Mouse (Mus musculus): ENCODE measurements around the gene Vcl. TPM values are rescaled to one million over a fixed set of nuclear protein-coding genes. Genes with fewer than 3 reads are reported as not detected.
A peak's percentile ranks its signal among the peaks of the same experiment; 100 is the strongest.

Gene Vcl
- polyA plus RNA-seq, 1 experiment: 14.7 TPM

GRCm38 (mm10) chr14:20924071-20924789, 5.0 kb upstream of the Vcl start:
- no peak for DNase-seq
- Histone ChIP-seq H3K4me1 (replicated peaks; ENCODE audit: control insufficient read depth, insufficient read depth, low read length) (no peaks in the 10 kb centered on the region), H3K27ac (ENCODE audit: control insufficient read depth, insufficient read depth, low read length) (no peak overlapping the region), H3K4me3 (ENCODE audit: control insufficient read depth, insufficient read depth, low read length) (no peak overlapping the region), H3K27me3 (ENCODE audit: control insufficient read depth, insufficient read depth, low read length) (no peaks in the 10 kb centered on the region), H3K36me3 (ENCODE audit: control insufficient read depth, insufficient read depth, low read length) (no peaks in the 10 kb centered on the region)
- TF ChIP-seq POLR2A (IDR thresholded peaks at IDR 0.05; ENCODE audit: control insufficient read depth, extremely low read depth, insufficient read depth, low read length, poor library complexity) (no peak), CTCF (IDR thresholded peaks at IDR 0.05; ENCODE audit: borderline replicate concordance, control insufficient read depth, extremely low read depth, insufficient read depth, low read length, poor library complexity) (no peak)
- WGBS: 31% methylated on average over 5 of the region's 5 CpGs

DNA sequence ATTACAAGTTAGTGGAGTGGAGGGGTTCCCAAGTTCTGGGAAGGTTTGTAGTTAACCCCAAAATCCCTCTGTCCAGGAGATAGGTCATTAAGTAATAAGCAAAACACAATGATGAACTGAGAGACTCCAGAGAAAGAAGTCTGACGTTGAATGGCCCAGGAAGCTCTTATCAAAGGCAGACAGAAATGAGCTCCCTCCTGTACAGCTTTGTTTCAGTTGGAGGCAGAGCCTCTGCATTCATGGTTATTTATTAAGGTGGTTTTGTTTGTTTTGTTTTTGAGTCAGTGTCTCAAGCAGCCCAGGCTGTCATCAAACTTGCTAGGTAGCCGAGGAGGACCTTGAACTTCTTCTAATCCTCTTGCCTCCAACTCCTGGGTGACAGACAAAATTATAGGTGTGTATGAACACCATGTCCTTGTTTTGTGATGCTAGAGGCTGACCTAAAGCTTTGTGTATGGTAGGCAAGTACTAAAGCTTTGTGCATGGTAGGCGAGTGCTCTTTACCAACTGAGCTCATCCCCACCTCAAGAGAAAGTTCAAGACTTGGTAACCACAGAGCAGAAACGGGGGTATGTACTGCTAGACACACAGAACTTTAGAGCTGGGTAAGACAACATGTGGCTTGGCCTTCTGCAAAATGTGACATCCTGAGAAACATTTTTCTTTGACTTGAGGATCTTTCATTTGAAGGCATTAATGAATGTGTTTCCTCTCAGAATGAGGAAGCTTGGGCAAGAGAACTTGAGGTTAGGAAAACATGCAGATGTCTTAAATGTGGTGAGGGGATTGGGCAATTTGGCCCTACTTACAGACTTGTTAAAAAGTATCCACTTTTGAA, 1.5 kb upstream of the Vcl start:
- Histone ChIP-seq H3K4me1 (replicated peaks; ENCODE audit: control insufficient read depth, insufficient read depth, low read length) (peaks cover 10% of the 10 kb centered on the region; the same call in 1 of the 2 replicates), H3K4me3 (ENCODE audit: control insufficient read depth, insufficient read depth, low read length) (no peak overlapping the region), H3K27ac (ENCODE audit: control insufficient read depth, insufficient read depth, low read length) (no peak overlapping the region), H3K36me3 (ENCODE audit: control insufficient read depth, insufficient read depth, low read length) (no peaks in the 10 kb centered on the region), H3K27me3 (ENCODE audit: control insufficient read depth, insufficient read depth, low read length) (no peaks in the 10 kb centered on the region)
- 53% methylated on average over 4 of the region's 4 CpGs for WGBS
- TF ChIP-seq CTCF (IDR thresholded peaks at IDR 0.05; ENCODE audit: borderline replicate concordance, control insufficient read depth, extremely low read depth, insufficient read depth, low read length, poor library complexity): no peak
- no peak for TF ChIP-seq POLR2A (IDR thresholded peaks at IDR 0.05; ENCODE audit: control insufficient read depth, extremely low read depth, insufficient read depth, low read length, poor library complexity)
- no peak for DNase-seq

DNA sequence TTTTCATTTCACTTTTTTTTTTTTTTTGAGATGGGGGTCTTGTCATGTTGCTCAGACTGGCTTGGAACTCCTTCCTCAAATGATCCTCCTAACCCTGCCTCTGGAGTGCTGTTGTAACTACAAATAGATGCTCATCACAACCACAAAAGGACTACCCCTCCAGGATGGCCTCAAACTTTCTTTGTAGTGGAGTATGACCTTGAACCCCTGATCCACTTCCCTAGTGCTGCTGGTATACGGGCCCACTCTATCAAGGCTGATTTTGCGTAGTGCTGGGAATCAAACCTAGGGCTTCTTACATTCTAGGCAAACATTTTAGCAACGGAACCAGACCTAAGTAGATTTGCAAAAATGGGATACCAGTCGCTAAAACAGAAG, 901 bp upstream of the Vcl start:
- peaks cover 10% of the 10 kb centered on the region; the same call in 1 of the 2 replicates for H3K4me1 ChIP-seq (replicated peaks; ENCODE audit: control insufficient read depth, insufficient read depth, low read length)
- no peak for DNase-seq
- no peak overlapping the region for H3K27ac ChIP-seq (ENCODE audit: control insufficient read depth, insufficient read depth, low read length)
- no peaks in the 10 kb centered on the region for H3K36me3 ChIP-seq (ENCODE audit: control insufficient read depth, insufficient read depth, low read length)
- TF ChIP-seq CTCF (IDR thresholded peaks at IDR 0.05; ENCODE audit: borderline replicate concordance, control insufficient read depth, extremely low read depth, insufficient read depth, low read length, poor library complexity) (no peak), POLR2A (IDR thresholded peaks at IDR 0.05; ENCODE audit: control insufficient read depth, extremely low read depth, insufficient read depth, low read length, poor library complexity) (no peak)
- no peaks in the 10 kb centered on the region for H3K27me3 ChIP-seq (ENCODE audit: control insufficient read depth, insufficient read depth, low read length)
- no peak overlapping the region for H3K4me3 ChIP-seq (ENCODE audit: control insufficient read depth, insufficient read depth, low read length)
- 15% methylated on average over 4 of the region's 4 CpGs for WGBS

DNA sequence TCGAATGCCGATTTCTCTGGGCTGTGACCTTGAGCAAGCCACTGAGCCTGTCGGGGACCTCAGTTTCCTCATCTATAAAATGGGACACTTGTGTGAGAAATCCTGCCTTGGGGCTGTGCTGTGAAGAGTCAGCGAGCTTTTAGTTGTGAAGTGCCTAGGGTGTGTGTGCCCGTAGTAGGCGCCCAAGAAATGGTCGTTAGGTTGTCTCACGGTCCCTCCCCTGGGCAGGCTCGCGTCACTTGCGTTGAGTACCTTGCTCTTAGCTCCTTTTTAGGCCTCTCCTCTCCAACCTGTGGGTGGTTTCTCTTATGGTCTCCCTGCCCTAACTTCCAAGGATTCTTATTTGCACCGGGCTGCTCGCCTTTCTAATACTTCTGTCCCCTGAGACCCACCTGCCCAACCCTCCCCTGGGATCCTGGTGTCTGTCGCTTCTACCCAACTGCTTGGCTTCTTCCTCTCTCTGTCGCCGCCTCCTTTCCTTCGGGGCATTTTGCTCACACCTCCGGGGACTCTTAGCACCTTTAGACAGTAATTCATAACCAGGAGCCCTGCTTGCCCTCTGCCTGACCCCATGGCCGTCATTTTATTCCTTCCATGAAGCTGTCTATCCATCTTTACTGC, 726 bp downstream of the Vcl start:
- H3K36me3 ChIP-seq (ENCODE audit: control insufficient read depth, insufficient read depth, low read length): no peaks in the 10 kb centered on the region
- peak overlapping the region; percentile 90 for H3K4me3 ChIP-seq (ENCODE audit: control insufficient read depth, insufficient read depth, low read length)
- H3K4me1 ChIP-seq (replicated peaks; ENCODE audit: control insufficient read depth, insufficient read depth, low read length): peaks cover 10% of the 10 kb centered on the region; the same call in 1 of the 2 replicates
- TF ChIP-seq POLR2A (IDR thresholded peaks at IDR 0.05; ENCODE audit: control insufficient read depth, extremely low read depth, insufficient read depth, low read length, poor library complexity) (no peak), CTCF (IDR thresholded peaks at IDR 0.05; ENCODE audit: borderline replicate concordance, control insufficient read depth, extremely low read depth, insufficient read depth, low read length, poor library complexity) (no peak)
- H3K27ac ChIP-seq (ENCODE audit: control insufficient read depth, insufficient read depth, low read length): no peak overlapping the region
- no peaks in the 10 kb centered on the region for H3K27me3 ChIP-seq (ENCODE audit: control insufficient read depth, insufficient read depth, low read length)
- no peak for DNase-seq
- WGBS: 8% methylated on average over 19 of the region's 19 CpGs

- TF ChIP-seq POLR2A (IDR thresholded peaks at IDR 0.05; ENCODE audit: control insufficient read depth, extremely low read depth, insufficient read depth, low read length, poor library complexity) (no peak), CTCF (IDR thresholded peaks at IDR 0.05; ENCODE audit: borderline replicate concordance, control insufficient read depth, extremely low read depth, insufficient read depth, low read length, poor library complexity) (no peak)
- 85% methylated on average over 8 of the region's 8 CpGs for WGBS
- H3K4me3 ChIP-seq (ENCODE audit: control insufficient read depth, insufficient read depth, low read length): peak overlapping the region; percentile 90; the same call in 1 of the 2 replicates
Measured at GRCm38 (mm10) chr14:20930481-20931391, 1.5 kb downstream of the Vcl start.

More at GRCm38 (mm10) chr14:20930481-20931391, 1.5 kb downstream of the Vcl start:
- no peaks in the 10 kb centered on the region for H3K36me3 ChIP-seq (ENCODE audit: control insufficient read depth, insufficient read depth, low read length)
- no peak for DNase-seq
- peaks cover 10% of the 10 kb centered on the region; the same call in 1 of the 2 replicates for H3K4me1 ChIP-seq (replicated peaks; ENCODE audit: control insufficient read depth, insufficient read depth, low read length)
- no peaks in the 10 kb centered on the region for H3K27me3 ChIP-seq (ENCODE audit: control insufficient read depth, insufficient read depth, low read length)
- H3K27ac ChIP-seq (ENCODE audit: control insufficient read depth, insufficient read depth, low read length): no peak overlapping the region
